Mouse (Mus musculus) embryonic fibroblast, embryonic 13.5 days (primary cell): ENCODE measurements at regions not wholly inside any gene's neighbourhood (a gene's known extent, or its start where the extent isn't known, plus 50 kb on each side); places are given as distances from the start of the nearest gene placed in this dataset.

Experiments
- CTCF ChIP-seq: IDR thresholded peaks from 2 replicates; pipeline ENCODE4 v1.5.1; 2011; ENCODE audit warnings: mild to moderate bottlenecking, control low read depth, low read length, moderate library complexity, borderline replicate concordance; ENCODE audit not compliant: insufficient read depth
- POLR2A ChIP-seq: IDR thresholded peaks from 2 replicates; pipeline ENCODE4 v1.6.1; 2011; ENCODE audit warnings: low read depth, mild to moderate bottlenecking, control low read depth, low read length, moderate library complexity

GRCm38 (mm10) chr2:8782225-8782624, 1098.8 kb upstream of the 4930412O13Rik start:
- TF ChIP-seq CTCF (no peak), POLR2A (no peak)
